7 mouse cellular contexts compared by ENCODE assay signal in the genomic region with DNA sequence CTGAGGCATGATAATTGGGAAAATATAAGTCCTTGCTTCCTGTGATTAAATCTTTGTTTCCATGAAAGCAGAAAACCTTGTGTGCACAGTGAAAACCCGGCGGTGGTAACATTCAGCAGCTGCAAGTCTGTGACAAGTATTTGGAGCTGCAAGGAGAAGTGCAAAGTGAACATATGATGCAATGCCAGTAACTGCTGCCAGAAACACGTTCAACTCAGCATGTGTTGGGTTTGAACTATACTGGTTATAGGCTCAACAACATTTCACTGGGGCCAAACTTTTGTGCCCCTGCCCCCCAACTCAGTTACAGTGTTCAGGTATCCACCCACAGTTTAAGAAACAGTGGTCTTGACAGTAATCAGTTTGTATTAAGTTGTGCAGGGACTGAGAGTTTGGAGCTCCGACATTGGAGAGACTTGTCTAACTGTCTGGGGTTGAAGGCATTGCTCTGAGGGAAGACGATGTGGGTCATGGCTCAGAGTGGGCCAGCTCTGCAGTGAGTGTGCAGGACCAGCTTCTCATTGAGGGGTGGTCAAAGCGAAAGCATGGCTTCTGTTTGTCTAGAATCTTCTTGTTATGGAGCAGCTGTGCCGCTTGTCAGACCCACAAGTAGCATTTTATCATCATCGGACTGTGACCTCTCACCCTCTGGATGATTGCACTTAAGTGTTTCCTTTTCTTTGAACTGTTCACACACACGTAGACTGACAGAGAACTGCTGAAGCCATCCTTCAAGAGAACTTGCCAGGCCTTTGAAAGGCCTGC.
DNase-seq lines count a peak whose midpoint lies in the region; ATAC-seq and TF ChIP-seq lines count a peak whose summit lies in the region.

No protein-coding gene starts in this region.

- H3K4me1 ChIP-seq in lung, adult 2 months (ENCODE audit: control insufficient read depth, insufficient read depth, low read length) = peaks cover 12% of the 10 kb centered on the region
- H3K4me1 ChIP-seq in embryonic fibroblast, embryonic 13.5 days (ENCODE audit: control insufficient read depth, insufficient read depth, low read length) = no peaks in the 10 kb centered on the region; the same call in 1 of the 2 replicates
- H3K4me1 ChIP-seq in limb, embryonic 10.5 days = peaks cover 20% of the 10 kb centered on the region
- H3K4me1 ChIP-seq in stomach, embryonic 16.5 days (ENCODE audit: control insufficient read depth, insufficient read depth, low read length) = peaks cover 18% of the 10 kb centered on the region

- DNase-seq in lung, adult 18-20 months = peak; percentile 42 to 67
- no peak for DNase-seq in lung, adult 2 months
- DNase-seq in limb, embryonic 10.5 days (ENCODE audit: low spot score) = no peak
- DNase-seq in gastrocnemius, postnatal 25 days = no peak

- no peak overlapping the region for H3K4me2 ChIP-seq in stomach, embryonic 16.5 days (ENCODE audit: low read depth, low read length)

- peak; percentile 63 for ATAC-seq in stomach, embryonic 16.5 days (ENCODE audit: insufficient read depth, low FRiP score)
- no peak for ATAC-seq in megakaryocyte-erythroid progenitor cell, adult 5-6 weeks (replicated peaks; ENCODE audit: low FRiP score, low TSS enrichment, poor library complexity, severe bottlenecking)

- TF ChIP-seq POLR2A in lung, adult 2 months (IDR thresholded peaks at IDR 0.05; ENCODE audit: borderline replicate concordance, extremely low read depth, low read depth, low read length) = no peak
- no peak for TF ChIP-seq POLR2A in embryonic fibroblast, embryonic 13.5 days (IDR thresholded peaks at IDR 0.05; ENCODE audit: low read depth, low read length)

- no peak for TF ChIP-seq CTCF in lung, adult 2 months (IDR thresholded peaks at IDR 0.05; ENCODE audit: insufficient read depth, low read length)
- no peak for TF ChIP-seq CTCF in embryonic fibroblast, embryonic 13.5 days (IDR thresholded peaks at IDR 0.05; ENCODE audit: borderline replicate concordance, insufficient read depth, low read length)

- 39% methylated on average over 9 of the region's 9 CpGs for WGBS in lung, adult 2 months
- 41% methylated on average over 9 of the region's 9 CpGs for WGBS in limb, embryonic 10.5 days
- 39% methylated on average over 9 of the region's 9 CpGs for WGBS in stomach, embryonic 16.5 days

- no peak overlapping the region for H3K9ac ChIP-seq in stomach, embryonic 16.5 days (ENCODE audit: low read length)

- H3K36me3 ChIP-seq in limb, embryonic 10.5 days = no peaks in the 10 kb centered on the region
- H3K36me3 ChIP-seq in stomach, embryonic 16.5 days (ENCODE audit: control insufficient read depth, insufficient read depth, low read length) = no peaks in the 10 kb centered on the region

- peak overlapping the region; percentile 35; the same call in 1 of the 2 replicates for H3K27ac ChIP-seq in embryonic fibroblast, embryonic 13.5 days (ENCODE audit: insufficient read depth, low read length)
- peak overlapping the region; percentile 56; the same call in 1 of the 2 replicates for H3K27ac ChIP-seq in limb, embryonic 10.5 days
- peak overlapping the region; percentile 90 for H3K27ac ChIP-seq in stomach, embryonic 16.5 days (ENCODE audit: low read length)

- no peak overlapping the region for H3K4me3 ChIP-seq in lung, adult 2 months (replicated peaks; ENCODE audit: extremely low read depth, low read depth, low read length)
- H3K4me3 ChIP-seq in embryonic fibroblast, embryonic 13.5 days (ENCODE audit: insufficient read depth, low read length) = no peak overlapping the region
- no peak overlapping the region for H3K4me3 ChIP-seq in limb, embryonic 10.5 days
- no peak overlapping the region for H3K4me3 ChIP-seq in stomach, embryonic 16.5 days (replicated peaks; ENCODE audit: low read length)

- H3K27me3 ChIP-seq in limb, embryonic 10.5 days (ENCODE audit: low read depth, poor library complexity, severe bottlenecking) = no peaks in the 10 kb centered on the region
- H3K27me3 ChIP-seq in stomach, embryonic 16.5 days (ENCODE audit: control insufficient read depth, insufficient read depth, low read length) = no peaks in the 10 kb centered on the region

- no peaks in the 10 kb centered on the region for H3K9me3 ChIP-seq in limb, embryonic 10.5 days (replicated peaks)
- H3K9me3 ChIP-seq in stomach, embryonic 16.5 days (replicated peaks; ENCODE audit: control insufficient read depth, low read length) = no peaks in the 10 kb centered on the region

Comparison
In these comparisons a context has a peak if more than half of its experiments do, and no peak if none do; other contexts are left out.
1. DNase-seq: peak in lung, adult 18-20 months (2 of 2); none in lung, adult 2 months (single experiment), limb, embryonic 10.5 days (single experiment) and gastrocnemius, postnatal 25 days (single experiment).
2. H3K27ac ChIP-seq: peak in every context shown above with its lines; median percentile 90 in stomach, embryonic 16.5 days; 56 in limb, embryonic 10.5 days; 35 in embryonic fibroblast, embryonic 13.5 days.